Mouse (Mus musculus) MEL (cell line): ENCODE results near the gene Iqschfp. TPM values are rescaled to one million over a fixed set of nuclear protein-coding genes. Genes with fewer than 3 reads are reported as not detected.

ENCODE experiments used
- DNase-seq: peaks from one replicate; pipeline ENCODE4 v3.0.0; 2011; ENCODE audit warnings: low read depth, low spot score
- H3K27ac ChIP-seq: 2 replicates; pipeline ENCODE4 v1.5.1; 2012; ENCODE audit warnings: low read depth, mild to moderate bottlenecking, control low read depth, low read length, moderate library complexity; ENCODE audit not compliant: control insufficient read depth
- H3K27me3 ChIP-seq, 2 experiments: fragments of 150-350 bp in 1 of 2; sonication (generic) in 1 of 2; 2 replicates each; pipeline ENCODE4 v1.6.1; 2012; ENCODE audit warnings: low read length in 2 of 2, mild to moderate bottlenecking in 2 of 2, improper control_type of control experiment in 1 of 2, moderate library complexity in 1 of 2; ENCODE audit not compliant: insufficient read depth in 2 of 2, control insufficient read depth in 1 of 2
- H3K36me3 ChIP-seq, 2 experiments: 2 replicates each; pipeline ENCODE4 v1.6.1; 2012 to 2014; ENCODE audit warnings: low read length in 2 of 2, improper control_type of control experiment in 1 of 2, inconsistent platforms in 1 of 2, mild to moderate bottlenecking in 1 of 2; ENCODE audit not compliant: insufficient read depth in 2 of 2, control insufficient read depth in 1 of 2
- H3K4me1 ChIP-seq, 2 experiments: fragments of 150-350 bp in 1 of 2; sonication (generic) in 1 of 2; 2 replicates each; pipeline ENCODE4 v1.6.1; 2012; ENCODE audit warnings: low read length in 2 of 2, improper control_type of control experiment in 1 of 2, mild to moderate bottlenecking in 1 of 2; ENCODE audit not compliant: insufficient read depth in 2 of 2, control insufficient read depth in 1 of 2
- H3K4me3 ChIP-seq, 2 experiments: fragments of 150-350 bp in 1 of 2; sonication (generic) in 1 of 2; 2 replicates each; pipeline ENCODE4 v1.5.1; 2012; ENCODE audit warnings: low read depth in 2 of 2, low read length in 2 of 2, mild to moderate bottlenecking in 2 of 2, moderate library complexity in 2 of 2, control low read depth in 1 of 2, improper control_type of control experiment in 1 of 2; ENCODE audit not compliant: control insufficient read depth in 1 of 2, insufficient read depth in 1 of 2
- H3K79me2 ChIP-seq: 2 replicates; pipeline ENCODE4 v1.6.1; 2012; ENCODE audit warnings: mild to moderate bottlenecking, low read length, moderate library complexity; ENCODE audit not compliant: control insufficient read depth, poor library complexity, insufficient read depth
- H3K9ac ChIP-seq: 2 replicates; pipeline ENCODE4 v1.6.1; 2012; ENCODE audit warnings: low read depth, mild to moderate bottlenecking, control low read depth, low read length, moderate library complexity; ENCODE audit not compliant: control insufficient read depth, poor library complexity, severe bottlenecking
- H3K9me3 ChIP-seq: fragments of 150-350 bp; sonication (generic); replicated peaks from 2 replicates; pipeline ENCODE4 v1.6.1; 2012; ENCODE audit warnings: mild to moderate bottlenecking, low read length, improper control_type of control experiment, moderate library complexity; ENCODE audit not compliant: insufficient read depth
- CHD1 ChIP-seq: IDR thresholded peaks from 2 replicates; pipeline ENCODE4 v1.6.1; 2012; ENCODE audit warnings: low read depth, mild to moderate bottlenecking, inconsistent platforms, low read length, improper control_type of control experiment
- CTCF ChIP-seq, 3 experiments: IDR thresholded peaks in 2 of 3; conservative IDR thresholded peaks in 1 of 3; 2 replicates each; pipeline ENCODE4 v1.5.1; 2011 to 2012; ENCODE audit warnings: low read length in 3 of 3, low read depth in 2 of 3, mild to moderate bottlenecking in 2 of 3, improper control_type of control experiment in 1 of 3, inconsistent platforms in 1 of 3, mixed read lengths in 1 of 3, moderate library complexity in 1 of 3; ENCODE audit not compliant: control insufficient read depth in 1 of 3, insufficient read depth in 1 of 3, poor library complexity in 1 of 3, severe bottlenecking in 1 of 3
- E2F4 ChIP-seq: IDR thresholded peaks from 2 replicates; pipeline ENCODE4 v1.6.1; 2011; ENCODE audit warnings: low read depth, low read length, improper control_type of control experiment, borderline replicate concordance
- ELF1 ChIP-seq: IDR thresholded peaks from 2 replicates; pipeline ENCODE4 v1.6.1; 2014; ENCODE audit warnings: low read depth, mild to moderate bottlenecking, inconsistent platforms, low read length, improper control_type of control experiment, moderate library complexity
- ETS1 ChIP-seq: IDR thresholded peaks from 2 replicates; pipeline ENCODE4 v1.6.1; 2012; ENCODE audit warnings: low read depth, mild to moderate bottlenecking, inconsistent platforms, low read length, improper control_type of control experiment, moderate library complexity
- JUND ChIP-seq: IDR thresholded peaks from 2 replicates; pipeline ENCODE4 v1.6.1; 2011; ENCODE audit warnings: low read depth, mild to moderate bottlenecking, improper control_type of control experiment, low read length
- KAT2A ChIP-seq: conservative IDR thresholded peaks from 2 replicates; pipeline ENCODE4 v1.6.1; 2012; ENCODE audit warnings: low read depth, low read length, improper control_type of control experiment, inconsistent platforms
- MAFK ChIP-seq: IDR thresholded peaks from 2 replicates; pipeline ENCODE4 v1.6.1; 2011; ENCODE audit warnings: low read depth, mild to moderate bottlenecking, low read length, improper control_type of control experiment, borderline replicate concordance
- MEF2A ChIP-seq: IDR thresholded peaks from 2 replicates; pipeline ENCODE4 v1.6.1; 2014; ENCODE audit warnings: low read depth, mild to moderate bottlenecking, inconsistent platforms, low read length, improper control_type of control experiment; ENCODE audit not compliant: poor library complexity, insufficient replicate concordance, severe bottlenecking; ENCODE audit errors: extremely low read depth
- MXI1 ChIP-seq: IDR thresholded peaks from 2 replicates; pipeline ENCODE4 v1.6.1; 2011; ENCODE audit warnings: mild to moderate bottlenecking, low read depth, low read length, improper control_type of control experiment
- RAD21 ChIP-seq: IDR thresholded peaks from 2 replicates; pipeline ENCODE4 v1.6.1; 2011; ENCODE audit warnings: mild to moderate bottlenecking, low read depth, low read length, improper control_type of control experiment
- RCOR1 ChIP-seq: IDR thresholded peaks from 2 replicates; pipeline ENCODE4 v1.6.1; 2012; ENCODE audit warnings: low read depth, mild to moderate bottlenecking, inconsistent platforms, low read length, improper control_type of control experiment
- SIN3A ChIP-seq: IDR thresholded peaks from 2 replicates; pipeline ENCODE4 v1.6.1; 2012; ENCODE audit warnings: low read length, improper control_type of control experiment, inconsistent platforms
- SMC3 ChIP-seq: IDR thresholded peaks from 2 replicates; pipeline ENCODE4 v1.6.1; 2011; ENCODE audit warnings: low read depth, low read length, improper control_type of control experiment
- TBP ChIP-seq: IDR thresholded peaks from 2 replicates; pipeline ENCODE4 v1.8.0; 2011; ENCODE audit warnings: low read depth, low read length, improper control_type of control experiment
- USF2 ChIP-seq, 2 experiments: IDR thresholded peaks; 2 replicates each; pipeline ENCODE4 v1.6.1; 2011 to 2012; ENCODE audit warnings: improper control_type of control experiment in 2 of 2, low read length in 2 of 2, borderline replicate concordance in 1 of 2, inconsistent platforms in 1 of 2, low read depth in 1 of 2, mild to moderate bottlenecking in 1 of 2; ENCODE audit not compliant: insufficient read depth in 1 of 2
- ZC3H11A ChIP-seq: IDR thresholded peaks from 2 replicates; pipeline ENCODE4 v1.6.1; 2012; ENCODE audit warnings: low read depth, mild to moderate bottlenecking, inconsistent platforms, low read length, improper control_type of control experiment
- ZKSCAN1 ChIP-seq: IDR thresholded peaks from 2 replicates; pipeline ENCODE4 v1.6.1; 2012; ENCODE audit warnings: low read depth, mild to moderate bottlenecking, inconsistent platforms, low read length, improper control_type of control experiment, moderate library complexity
- ZMIZ1 ChIP-seq: IDR thresholded peaks from 2 replicates; pipeline ENCODE4 v1.6.1; 2012; ENCODE audit warnings: low read depth, mild to moderate bottlenecking, inconsistent platforms, low read length, improper control_type of control experiment, moderate library complexity
- ZNF384 ChIP-seq: IDR thresholded peaks from 2 replicates; pipeline ENCODE4 v1.6.1; 2012; ENCODE audit warnings: low read depth, mild to moderate bottlenecking, inconsistent platforms, low read length, improper control_type of control experiment
- polyA plus RNA-seq, 2 experiments: library from polyadenylated mRNA; stranded (reverse) in 1 of 2; unstranded in 1 of 2; fragments of >175 nt in 1 of 2; fragments of >200 nt in 1 of 2; gene quantifications; 2 replicates each; pipeline versions ENCODE4 v1.2.1 to v1.2.4; 2012; ENCODE audit warnings: low replicate concordance in 2 of 2, low read depth in 1 of 2; ENCODE audit not compliant: insufficient read length in 2 of 2, insufficient read depth in 1 of 2, missing spikeins in 1 of 2
- total RNA-seq: library from RNA; depleted of rRNA; stranded (reverse); fragments of 300-350 nt; gene quantifications from 2 replicates; pipeline ENCODE4 v1.2.3, GENCODE M21; 2012

Iqschfp gene
- total and polyA plus RNA-seq, 3 experiments = not detected

- H3K9me3 ChIP-seq = no peaks in the 10 kb centered on the region
- no peak overlapping the region for H3K27ac ChIP-seq
- no peak for TF ChIP-seq TBP
- TF ChIP-seq MEF2A = no peak
- TF ChIP-seq ZC3H11A = peak; percentile 73
- TF ChIP-seq JUND = no peak
- TF ChIP-seq MAFK = no peak
- TF ChIP-seq CTCF (IDR thresholded peaks at IDR 0.05 in 2 of 3, conservative IDR thresholded peaks at IDR 0.05 in 1 of 3; ENCODE audit: control insufficient read depth in 1 of 3, insufficient read depth in 1 of 3, low read depth in 2 of 3, low read length in 3 of 3, poor library complexity in 1 of 3, severe bottlenecking in 1 of 3) = peak; percentile 72 to 87 (median 80)
- no peak for TF ChIP-seq ETS1
- TF ChIP-seq MXI1 = no peak
- no peak for TF ChIP-seq ZKSCAN1
- TF ChIP-seq CHD1 = no peak
- TF ChIP-seq ZNF384 = peak; percentile 77
- peak; percentile 85 for TF ChIP-seq SMC3
- TF ChIP-seq KAT2A = no peak
- TF ChIP-seq RAD21 = peak; percentile 88
- TF ChIP-seq ELF1 = no peak
- TF ChIP-seq RCOR1 = no peak
- TF ChIP-seq USF2 (IDR thresholded peaks at IDR 0.05; ENCODE audit: borderline replicate concordance in 1 of 2, insufficient read depth in 1 of 2, low read depth in 1 of 2, low read length in 2 of 2) = no peak
- TF ChIP-seq ZMIZ1 = no peak
- no peak for TF ChIP-seq SIN3A
- no peak for TF ChIP-seq E2F4
- peak; percentile 69 for DNase-seq
- H3K36me3 ChIP-seq = no peaks in the 10 kb centered on the region
- H3K27me3 ChIP-seq = peaks cover 0 to 2% of the 10 kb centered on the region in 2 experiments; a peak in 2 of 4 replicates
- no peak overlapping the region for H3K4me3 ChIP-seq
- H3K4me1 ChIP-seq = no peaks in the 10 kb centered on the region
- no peaks in the 10 kb centered on the region for H3K79me2 ChIP-seq
- H3K9ac ChIP-seq = no peak overlapping the region
Measured at GRCm38 (mm10) chr3:68045475-68046416, 153.7 kb downstream of the Iqschfp start.
